Mouse (Mus musculus) MEL (cell line): ENCODE data around the gene Tagap.

Experiments used
- CTCF ChIP-seq, 3 experiments: IDR thresholded peaks in 2 of 3; conservative IDR thresholded peaks in 1 of 3; 2 replicates each; pipeline ENCODE4 v1.5.1; 2011 to 2012; ENCODE audit warnings: low read length in 3 of 3, low read depth in 2 of 3, mild to moderate bottlenecking in 2 of 3, improper control_type of control experiment in 1 of 3, inconsistent platforms in 1 of 3, mixed read lengths in 1 of 3, moderate library complexity in 1 of 3; ENCODE audit not compliant: control insufficient read depth in 1 of 3, insufficient read depth in 1 of 3, poor library complexity in 1 of 3, severe bottlenecking in 1 of 3
- MAX ChIP-seq: IDR thresholded peaks from 2 replicates; pipeline ENCODE4 v1.6.1; 2011; ENCODE audit warnings: low read length, improper control_type of control experiment
- MEF2A ChIP-seq: IDR thresholded peaks from 2 replicates; pipeline ENCODE4 v1.6.1; 2014; ENCODE audit warnings: low read depth, mild to moderate bottlenecking, inconsistent platforms, low read length, improper control_type of control experiment; ENCODE audit not compliant: poor library complexity, insufficient replicate concordance, severe bottlenecking; ENCODE audit errors: extremely low read depth
- USF2 ChIP-seq, 2 experiments: IDR thresholded peaks; 2 replicates each; pipeline ENCODE4 v1.6.1; 2011 to 2012; ENCODE audit warnings: improper control_type of control experiment in 2 of 2, low read length in 2 of 2, borderline replicate concordance in 1 of 2, inconsistent platforms in 1 of 2, low read depth in 1 of 2, mild to moderate bottlenecking in 1 of 2; ENCODE audit not compliant: insufficient read depth in 1 of 2

- TF ChIP-seq CTCF (IDR thresholded peaks at IDR 0.05 in 2 of 3, conservative IDR thresholded peaks at IDR 0.05 in 1 of 3; ENCODE audit: control insufficient read depth in 1 of 3, insufficient read depth in 1 of 3, low read depth in 2 of 3, low read length in 3 of 3, poor library complexity in 1 of 3, severe bottlenecking in 1 of 3) (no peak), MAX (no peak), USF2 (IDR thresholded peaks at IDR 0.05; ENCODE audit: borderline replicate concordance in 1 of 2, insufficient read depth in 1 of 2, low read depth in 1 of 2, low read length in 2 of 2) (no peak), MEF2A (no peak)
These were observed 8.8 kb upstream of the Tagap start for GRCm38 (mm10) chr17:7916782-7917574.
